Mouse (Mus musculus) frontal cortex, postnatal 25 days (tissue): Measurements from ENCODE around the gene 1600012H06Rik.
"Not testable (repeated sequence)": the region's sequence is repeated elsewhere in the genome, so short reads cannot be mapped to it uniquely, and the experiment has no call there.

ENCODE experiments used
- DNase-seq, 2 experiments: peaks; one replicate each; pipeline ENCODE4 v3.0.0; 2022; ENCODE audit warnings: low spot score in 2 of 2

1600012H06Rik gene

GRCm38 (mm10) chr17:14943009-14943728, at the start of gene 1600012H06Rik, which contains the start of gene Wdr27:
Gene 1600012H06Rik, plus strand, starts transcription at chr17:14943184.
Gene Wdr27, minus strand, starts transcription at chr17:14943158.
- DNase-seq, result peak; percentile 96 to 98

GRCm38 (mm10) chr17:14895058-14895457, 47.9 kb upstream of the 1600012H06Rik start:
- not testable (repeated sequence) for DNase-seq

DNA sequence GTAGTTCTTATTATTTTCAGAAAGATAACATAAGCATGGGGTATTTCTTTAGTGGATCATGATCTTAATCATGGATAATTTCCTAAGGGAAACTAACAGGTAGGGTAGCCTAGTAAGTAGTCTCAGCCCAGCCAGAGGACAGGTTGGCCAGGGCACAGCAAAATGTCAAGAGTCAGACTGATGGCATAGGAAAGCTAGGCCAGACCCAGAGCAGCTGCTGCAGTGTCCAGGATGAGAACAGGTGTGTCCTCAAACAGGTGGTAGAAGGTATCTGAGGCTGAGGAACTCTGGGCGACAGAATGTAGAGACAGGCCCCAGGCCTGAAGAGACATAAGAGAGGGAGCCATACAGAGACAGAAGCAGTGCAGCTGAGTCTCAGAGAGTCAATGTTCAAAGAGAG, 44.0 kb upstream of the 1600012H06Rik start:
- DNase-seq, result no peak

DNA sequence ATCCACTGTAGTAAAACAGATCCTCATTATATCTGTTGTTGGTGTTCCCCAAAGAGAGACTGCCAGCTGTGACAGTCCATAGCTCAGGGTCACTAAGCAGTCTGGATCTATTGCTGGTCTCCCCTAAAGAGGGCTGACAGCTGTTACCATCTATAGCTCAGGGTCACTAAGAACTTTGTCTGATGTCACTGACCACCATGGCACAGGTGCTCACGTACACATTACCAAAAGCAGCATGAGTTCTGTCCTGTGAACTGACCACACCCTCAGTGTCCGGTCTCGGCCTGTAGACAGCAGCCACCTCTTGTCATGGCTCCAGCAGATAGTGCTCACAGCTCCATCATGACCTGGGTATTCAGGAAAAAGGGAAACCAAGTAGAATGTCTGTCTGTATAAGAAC, 39.8 kb upstream of the 1600012H06Rik start:
- DNase-seq, result no peak

GRCm38 (mm10) chr17:14904206-14904605, 38.8 kb upstream of the 1600012H06Rik start:
- DNase-seq, result no peak

- peak; percentile 53 to 78 for DNase-seq
Observed at GRCm38 (mm10) chr17:14904637-14905265, 38.2 kb upstream of the 1600012H06Rik start.

DNA sequence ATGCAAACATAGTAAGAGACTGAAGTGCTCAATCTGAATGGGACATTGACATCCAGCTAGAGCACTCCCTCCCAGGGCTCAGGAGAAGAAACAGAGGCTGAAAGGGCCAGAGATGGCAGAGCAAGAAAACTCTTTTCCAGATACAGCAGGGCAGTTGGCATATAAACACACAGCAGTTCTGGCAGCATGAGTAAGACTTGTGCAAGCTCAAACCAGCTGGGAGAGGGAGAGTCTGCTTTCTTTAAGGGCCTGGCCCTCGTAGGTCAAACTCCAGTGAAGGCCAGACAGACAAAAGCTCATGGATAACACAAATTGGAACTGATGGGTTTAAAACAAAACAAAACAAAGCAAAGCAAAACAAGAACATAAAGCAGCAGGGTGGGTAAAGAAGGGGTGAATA, 36.4 kb upstream of the 1600012H06Rik start:
- DNase-seq, result no peak

DNA sequence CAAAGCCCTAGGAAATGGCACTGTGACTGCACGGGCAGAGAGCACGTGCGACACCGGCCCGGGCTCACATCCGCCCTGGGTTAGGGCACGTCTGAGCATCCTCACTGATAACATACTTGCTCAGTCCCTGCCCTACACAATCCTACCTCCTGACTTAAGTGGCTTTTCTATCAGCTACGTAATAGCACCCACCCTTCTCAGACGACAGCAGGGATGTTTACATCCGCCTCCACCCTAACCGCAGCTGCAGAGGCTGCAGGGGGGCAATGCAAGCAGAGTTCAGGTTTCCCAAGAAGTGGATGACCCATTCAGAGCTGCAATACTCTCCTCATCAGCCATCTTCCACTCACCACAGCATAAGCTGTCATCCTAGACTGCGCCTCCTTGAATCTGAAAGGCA, 35.8 kb upstream of the 1600012H06Rik start:
- DNase-seq, result no peak

- DNase-seq, result no peak
Observed at GRCm38 (mm10) chr17:14909331-14909730, 33.7 kb upstream of the 1600012H06Rik start.

DNA sequence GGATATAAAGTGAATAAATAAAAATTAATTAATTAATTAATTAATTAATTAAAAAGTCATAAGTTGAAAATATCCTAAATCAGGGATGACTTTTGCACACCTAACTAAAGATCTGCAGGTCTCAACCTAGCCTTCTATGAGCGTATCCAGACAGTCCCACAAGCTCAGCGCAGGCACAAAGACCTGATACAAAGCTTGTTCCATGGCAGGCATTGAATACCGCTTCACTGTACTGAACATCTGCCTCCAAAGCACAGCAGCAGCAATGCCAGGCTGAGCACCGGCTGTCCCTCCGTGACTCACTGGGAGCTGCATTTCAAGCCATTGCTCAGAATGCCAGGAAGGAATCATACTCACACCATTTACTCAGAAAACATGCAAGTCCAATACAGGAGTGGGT, 32.2 kb upstream of the 1600012H06Rik start:
- DNase-seq, result no peak

DNA sequence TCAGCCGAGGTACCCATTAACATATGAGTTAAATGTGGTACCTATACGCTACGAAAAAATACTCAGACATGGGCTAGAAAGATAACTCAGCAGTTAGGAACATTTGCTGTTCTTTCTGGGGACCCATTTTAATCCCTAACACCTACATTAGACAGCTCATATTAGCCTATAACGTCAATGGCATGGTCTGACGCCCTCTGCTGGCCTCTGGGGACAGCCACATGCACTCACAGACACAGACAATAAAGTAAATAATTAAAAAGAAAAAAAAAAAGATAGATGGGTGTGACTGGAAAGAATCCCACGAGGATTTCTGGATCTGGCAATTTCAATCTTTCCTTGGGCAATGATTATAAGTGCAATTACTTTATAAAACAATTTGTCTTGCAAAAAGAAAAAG, 30.6 kb upstream of the 1600012H06Rik start:
- no peak for DNase-seq

DNA sequence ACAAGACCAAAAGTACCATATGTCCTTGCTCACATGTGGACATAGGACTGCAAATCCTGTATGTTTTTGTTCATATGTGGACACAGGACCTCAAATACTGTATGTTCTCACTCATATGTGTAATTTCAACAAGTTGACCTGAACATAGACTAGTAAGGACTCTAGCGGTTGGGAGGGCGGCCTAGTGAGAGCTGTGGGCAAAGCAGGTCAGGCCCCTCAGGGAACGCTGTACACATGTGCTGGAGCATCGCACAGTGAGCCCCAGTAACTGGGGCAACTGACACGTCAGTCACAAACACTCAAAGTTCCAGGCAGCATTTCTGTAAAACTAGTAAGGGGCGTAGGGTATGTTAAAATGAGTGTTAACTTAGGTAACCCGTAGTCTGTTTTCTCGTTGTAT, 30.0 kb upstream of the 1600012H06Rik start:
- no peak for DNase-seq

- no peak for DNase-seq
Observed at GRCm38 (mm10) chr17:14914401-14914800, 28.6 kb upstream of the 1600012H06Rik start.

DNA sequence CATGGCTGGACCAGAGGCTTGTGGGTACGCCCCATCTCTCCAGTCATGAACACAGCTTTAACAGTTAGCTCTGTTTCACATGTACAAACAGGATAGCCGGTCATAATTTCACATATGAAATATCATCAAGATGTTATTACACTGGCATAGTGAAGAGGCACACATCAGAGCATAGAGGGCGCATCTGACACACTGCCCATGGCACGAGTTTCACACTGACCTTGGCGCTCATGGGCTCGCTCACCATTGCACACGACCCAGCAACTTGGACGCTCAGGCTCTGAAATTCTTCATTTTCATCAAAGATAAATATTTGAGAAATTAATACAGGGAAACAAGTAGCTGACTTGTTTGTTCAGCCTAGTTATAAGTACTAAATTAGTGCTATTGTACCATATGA, 25.1 kb upstream of the 1600012H06Rik start:
- DNase-seq, result no peak

- no peak for DNase-seq
Observed at GRCm38 (mm10) chr17:14921582-14921981, 21.4 kb upstream of the 1600012H06Rik start.

GRCm38 (mm10) chr17:14927644-14928218, 15.3 kb upstream of the 1600012H06Rik start:
- no peak for DNase-seq

DNA sequence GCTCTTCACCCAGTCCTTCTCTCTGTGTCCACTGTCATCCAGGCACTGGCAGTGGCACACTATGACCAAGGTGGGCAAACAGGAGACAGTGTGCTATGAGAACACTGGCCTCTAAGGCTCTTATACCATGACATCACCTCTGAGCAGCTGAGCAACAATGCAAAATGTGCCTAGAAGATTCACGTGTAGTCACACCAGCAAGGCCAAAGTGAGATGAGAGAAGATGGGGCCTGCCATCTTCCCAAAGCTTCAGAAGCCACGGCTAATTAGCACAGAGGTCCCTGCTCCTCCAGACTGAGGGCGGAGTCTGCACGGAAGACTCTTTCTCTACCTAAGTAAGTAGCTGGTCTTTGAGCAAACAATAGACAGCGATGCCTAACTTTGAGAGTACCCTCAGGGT, 14.4 kb upstream of the 1600012H06Rik start:
- DNase-seq, result no peak

- no peak for DNase-seq
Observed at GRCm38 (mm10) chr17:14930697-14931096, 12.3 kb upstream of the 1600012H06Rik start.

DNA sequence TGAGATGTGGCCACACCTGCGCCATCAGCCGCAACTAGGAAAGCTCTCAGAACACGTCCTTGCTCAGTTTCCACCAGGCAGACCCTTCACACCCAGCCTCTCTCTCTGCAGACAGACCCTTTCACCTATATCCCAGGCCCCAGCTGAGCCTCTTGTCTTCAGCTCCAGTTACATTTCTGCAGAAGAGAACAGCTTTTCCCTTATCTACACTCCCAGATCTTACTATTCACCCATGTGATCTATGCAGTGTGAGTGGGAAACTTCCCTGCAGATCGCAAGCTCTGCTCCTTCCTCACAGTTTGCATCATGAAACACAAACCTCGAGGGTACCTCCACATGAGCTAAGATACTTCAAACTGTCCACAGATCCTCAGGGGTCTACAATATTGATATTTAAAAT, 11.5 kb upstream of the 1600012H06Rik start:
- no peak for DNase-seq

- DNase-seq, result not testable (repeated sequence)
Observed at GRCm38 (mm10) chr17:14935280-14935679, 7.7 kb upstream of the 1600012H06Rik start.

- DNase-seq, result no peak
Observed at GRCm38 (mm10) chr17:14935841-14936605, 7.0 kb upstream of the 1600012H06Rik start.

DNA sequence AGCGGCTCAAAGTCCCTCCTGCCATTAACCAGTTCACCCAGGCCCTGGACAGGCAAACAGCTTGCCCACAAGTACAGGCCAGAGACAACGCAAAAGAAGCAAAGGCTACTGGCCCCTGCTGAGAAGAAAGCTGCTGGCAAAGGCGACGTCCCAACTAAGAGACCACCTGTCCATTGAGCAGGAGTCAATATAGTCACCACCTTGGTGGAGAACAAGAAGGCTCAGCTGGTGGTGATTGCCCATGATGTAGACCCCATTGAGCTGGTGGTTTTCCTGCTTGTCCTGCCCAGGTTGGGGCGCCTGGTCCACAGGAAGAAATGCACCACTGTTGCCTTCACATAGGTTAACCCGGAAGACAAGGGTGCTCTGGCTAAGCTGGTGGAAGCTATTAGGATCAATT, 803 bp upstream of the 1600012H06Rik start:
- DNase-seq, result not testable (repeated sequence)
